Comparison of ENCODE assay signal across 25 mouse cellular contexts in the genomic region with DNA sequence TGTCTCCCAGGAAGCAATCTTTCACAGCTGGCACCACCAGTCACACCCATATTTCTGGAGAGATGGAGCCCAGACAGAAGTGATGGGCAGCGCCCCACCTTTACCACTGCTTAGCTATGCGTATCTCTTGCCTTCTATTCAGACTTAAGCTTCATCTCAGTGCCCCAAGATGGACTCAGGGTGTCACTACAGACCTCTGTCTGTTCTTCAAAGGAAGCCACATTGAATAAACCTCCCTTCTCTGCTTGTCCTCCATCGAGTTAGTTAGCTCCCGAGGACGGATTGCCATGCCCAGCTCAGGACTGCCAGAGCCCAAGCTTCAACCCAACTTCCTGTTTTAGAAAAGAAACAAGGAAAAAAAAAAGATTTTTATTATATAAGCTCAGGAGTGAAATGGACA. TPM values are rescaled to one million over a fixed set of nuclear protein-coding genes. Genes with fewer than 3 reads are reported as not detected.
DNase-seq lines count a peak whose midpoint lies in the region; ATAC-seq and TF ChIP-seq lines count a peak whose summit lies in the region.
"Had no signal": no experiment of that assay in that cellular context is flagged by ENCODE, and none has a peak within 500 bp of the region (broad histone marks: within the 10 kb centered on the region; RNA-seq: fewer than 3 reads in every experiment).

No protein-coding gene starts in this region.

- dilution Hi-C loops in CH12.LX (cut with MboI; ENCODE audit: extremely low pct_ligation_motif_present, extremely low pct_unique_long_range_greater_than_20kb, low sequenced_read_pairs), result no loop called here

- no peak overlapping the region for H3K9ac ChIP-seq in CH12.LX (ENCODE audit: insufficient read depth, low read depth)
- H3K9ac ChIP-seq: heart, embryonic 15.5 days; hindbrain, embryonic 12.5 days; limb, embryonic 13.5 days had no signal

- TF ChIP-seq RAD21 in CH12.LX (IDR thresholded peaks at IDR 0.05; ENCODE audit: low read depth, low read length), result peak; percentile 58

- in situ Hi-C loops in CH12.LX (cut with MboI; ENCODE audit: low pct_ligation_motif_present, low pct_unique_long_range_greater_than_20kb, low sequenced_read_pairs), result loop anchor here (5.0 kb wide), 1 partner anchor 35 kb away; no protein-coding TSS in a partner anchor

- TF ChIP-seq POLR2A in CH12.LX (IDR thresholded peaks at IDR 0.05; ENCODE audit: low read depth, low read length), result no peak

- no peak overlapping the region for H3K27ac ChIP-seq in layer of hippocampus, adult 2 months
- no peak overlapping the region for H3K27ac ChIP-seq in CH12.LX (ENCODE audit: insufficient read depth, low read depth)
- H3K27ac ChIP-seq: heart, embryonic 10.5 days; heart, embryonic 15.5 days; hindbrain, embryonic 12.5 days; hindbrain, postnatal 0 days; limb, embryonic 13.5 days had no signal

- peaks cover 6 to 51% of the 10 kb centered on the region in 2 experiments for H3K4me1 ChIP-seq in CH12.LX (ENCODE audit: control insufficient read depth in 1 of 2, insufficient read depth in 2 of 2)
- H3K4me1 ChIP-seq: limb, embryonic 13.5 days had no signal

- TF ChIP-seq EP300 in CH12.LX (IDR thresholded peaks at IDR 0.05; ENCODE audit: low read length), result no peak

- peak; percentile 38 for TF ChIP-seq CTCF in layer of hippocampus, adult 2 months (conservative IDR thresholded peaks at IDR 0.05)
- TF ChIP-seq CTCF in CH12.LX (conservative IDR thresholded peaks at IDR 0.05 in 1 of 2, IDR thresholded peaks at IDR 0.05 in 1 of 2; ENCODE audit: low read depth in 2 of 2, low read length in 2 of 2), result peak in 1 of 2 experiments; percentile 55; a peak in 2 of 4 replicates

- H3K4me2 ChIP-seq in CH12.LX (ENCODE audit: insufficient read depth, low read depth, poor library complexity, severe bottlenecking), result no peak overlapping the region
- H3K4me2 ChIP-seq: heart, embryonic 15.5 days; hindbrain, embryonic 12.5 days; limb, embryonic 13.5 days; liver, embryonic 11.5 days had no signal

- no peaks in the 10 kb centered on the region for H3K36me3 ChIP-seq in CH12.LX (replicated peaks in 1 of 2; ENCODE audit: control insufficient read depth in 1 of 2, insufficient read depth in 1 of 2, low read length in 1 of 2)
- H3K36me3 ChIP-seq: heart, embryonic 10.5 days; heart, embryonic 15.5 days; hindbrain, embryonic 12.5 days; limb, embryonic 13.5 days had no signal

- no peak for DNase-seq in layer of hippocampus, adult 2 months (ENCODE audit: low spot score in 2 of 2)
- no peak for DNase-seq in layer of hippocampus, postnatal 10 days (ENCODE audit: low spot score in 2 of 2)
- DNase-seq in CH12.LX (ENCODE audit: extremely low read depth), result no peak
- no peak for DNase-seq in urinary bladder, postnatal 14 days (ENCODE audit: low spot score)
- no peak for DNase-seq in right cerebral cortex, postnatal 14 days
- DNase-seq: adrenal gland, postnatal 25 days; cerebellum, adult 11-12 months; cerebellum, postnatal 10 days; kidney, postnatal 25 days; spleen, adult 18-20 months; thymus, adult 2 months; thymus, postnatal 4 days had no signal

- H3K27me3 ChIP-seq in CH12.LX (replicated peaks), result no peaks in the 10 kb centered on the region
- H3K27me3 ChIP-seq: heart, embryonic 15.5 days; hindbrain, embryonic 12.5 days had no signal

- H3K9me3 ChIP-seq in CH12.LX (replicated peaks; ENCODE audit: low read length), result no peaks in the 10 kb centered on the region
- H3K9me3 ChIP-seq: heart, embryonic 10.5 days; heart, embryonic 15.5 days; hindbrain, embryonic 12.5 days; limb, embryonic 13.5 days had no signal

- peak; percentile 42; the same call in 1 of the 2 replicates for ATAC-seq in common myeloid progenitor, adult 5-6 weeks (replicated peaks; ENCODE audit: low read depth, poor library complexity, severe bottlenecking)
- ATAC-seq: forebrain, embryonic 14.5 days; hindbrain, postnatal 0 days; intestine, embryonic 16.5 days; midbrain, embryonic 16.5 days had no signal

- no peaks in the 10 kb centered on the region for H3K79me2 ChIP-seq in CH12.LX (replicated peaks; ENCODE audit: control insufficient read depth, extremely low read depth, insufficient read depth, poor library complexity, severe bottlenecking)

- no peak overlapping the region for H3K4me3 ChIP-seq in layer of hippocampus, adult 2 months
- H3K4me3 ChIP-seq in CH12.LX (replicated peaks in 1 of 3; ENCODE audit: low read depth in 2 of 3, low read length in 2 of 3, poor library complexity in 1 of 3), result no peak overlapping the region
- H3K4me3 ChIP-seq: heart, embryonic 10.5 days; heart, embryonic 15.5 days; hindbrain, embryonic 12.5 days; limb, embryonic 13.5 days had no signal

TF ChIP-seq in CH12.LX, 34 proteins besides CTCF, POLR2A, EP300 and RAD21:
- TF ChIP-seq SMC3 (IDR thresholded peaks at IDR 0.05; ENCODE audit: low read depth, low read length), result peak; percentile 48
- TF ChIP-seq ZNF384 (IDR thresholded peaks at IDR 0.05; ENCODE audit: low read depth, low read length), result no peak

RNA-seq across cellular contexts. Expression of gene Inf2, which starts 26.1 kb away (rescaled TPM):
- total RNA-seq in layer of hippocampus, adult 2 months (2021), result 100 to 1,000 TPM; 131 to 138 TPM
- total RNA-seq in layer of hippocampus, postnatal 10 days (2021), result 10 to 100 TPM; 80.9 to 91.4 TPM
- total RNA-seq in CH12.LX (2012; rRNA removed), result 29.7 and 36.6 TPM in 2 replicates
- total RNA-seq in CH12.LX (2014; rRNA removed), result 13.5 and 13.9 TPM in 2 replicates
- polyA plus RNA-seq in CH12.LX (2012; ENCODE audit: insufficient read length, low read depth), result 129 and 131 TPM in 2 replicates
- total RNA-seq in common myeloid progenitor, adult 5-6 weeks (2017), result 4.8 and 7.0 TPM in 2 replicates

RNA-seq across cellular contexts. Expression of gene Tmem179, which starts 45.9 kb away (rescaled TPM):
- 100 to 1,000 TPM; 116 to 121 TPM for total RNA-seq in layer of hippocampus, adult 2 months (2021)
- total RNA-seq in layer of hippocampus, postnatal 10 days (2021), result 100 to 1,000 TPM; 108 to 118 TPM
- total RNA-seq in CH12.LX (2012; rRNA removed), result not detected in 2 replicates
- not detected in 2 replicates for total RNA-seq in CH12.LX (2014; rRNA removed)
- polyA plus RNA-seq in CH12.LX (2012; ENCODE audit: insufficient read length, low read depth), result not detected in 2 replicates
- not detected in 2 replicates for total RNA-seq in common myeloid progenitor, adult 5-6 weeks (2017)
- total RNA-seq: gastrocnemius, adult 8-10 months; heart, postnatal 25 days; neutrophil, adult 5-6 weeks had no signal

RNA-seq across cellular contexts. Expression of gene Adssl1, which starts 57.4 kb away (rescaled TPM):
- total RNA-seq in layer of hippocampus, adult 2 months (2021), result 10 to 100 TPM; 10.1 to 10.6 TPM
- total RNA-seq in layer of hippocampus, postnatal 10 days (2021), result 1 to 10 TPM; 2.1 to 2.4 TPM
- total RNA-seq in CH12.LX (2012; rRNA removed) (9.4 and 10.7 TPM in 2 replicates), CH12.LX (2014; rRNA removed) (10.2 and 11.8 TPM in 2 replicates)
- 29.4 and 37.1 TPM in 2 replicates for polyA plus RNA-seq in CH12.LX (2012; ENCODE audit: insufficient read length, low read depth)
- 33.6 and 35.4 TPM in 2 replicates for total RNA-seq in common myeloid progenitor, adult 5-6 weeks (2017)

Comparison
In these comparisons a context has a peak if more than half of its experiments do, and no peak if none do; other contexts are left out.
1. RNA of gene Tmem179, which starts 45.9 kb away (total RNA-seq): 116 to 121 TPM in layer of hippocampus, adult 2 months and 108 to 118 TPM in layer of hippocampus, postnatal 10 days; not detected in CH12.LX and not detected in common myeloid progenitor, adult 5-6 weeks; every median in the first group is over 100 times any median in the second.